Mouse (Mus musculus) brain, embryonic 14.5 days (tissue): Measurements from ENCODE around the gene Cacnb1.

Experiments
- CTCF ChIP-seq: fragments of 200-500 bp; IDR thresholded peaks from 2 replicates; pipeline ENCODE4 v1.5.1; 2012; ENCODE audit warnings: inconsistent platforms, mild to moderate bottlenecking, moderate library complexity, borderline replicate concordance; ENCODE audit not compliant: insufficient read depth, insufficient read length; ENCODE audit errors: extremely low read depth
- POLR2A ChIP-seq: fragments of 200-500 bp; IDR thresholded peaks from 2 replicates; pipeline ENCODE4 v1.6.1; 2012; ENCODE audit warnings: mild to moderate bottlenecking, inconsistent platforms, borderline replicate concordance; ENCODE audit not compliant: poor library complexity, insufficient read depth, insufficient read length, severe bottlenecking; ENCODE audit errors: extremely low read depth

GRCm38 (mm10) chr11:97970771-97971170 is 52.1 kb downstream of the Cacnb1 start:
- TF ChIP-seq POLR2A = no peak
- TF ChIP-seq CTCF = no peak
